Mouse (Mus musculus) cerebellum, adult 9-11 months (tissue): Measurements from ENCODE around the gene Fbn1.
"Not testable (repeated sequence)": the region's sequence is repeated elsewhere in the genome, so short reads cannot be mapped to it uniquely, and the experiment has no call there.

Experiments
- DNase-seq: peaks from one replicate; pipeline ENCODE4 v3.0.0; 2022

Gene Fbn1

GRCm38 (mm10) chr2:125285777-125286176 lies 222.0 kb downstream of the Fbn1 start:
- DNase-seq: no peak

- no peak for DNase-seq
Measured at GRCm38 (mm10) chr2:125282334-125283206, 225.2 kb downstream of the Fbn1 start.

- not testable (repeated sequence) for DNase-seq
Measured at GRCm38 (mm10) chr2:125279995-125280394, 227.8 kb downstream of the Fbn1 start.

GRCm38 (mm10) chr2:125278474-125278873 lies 229.3 kb downstream of the Fbn1 start:
- DNase-seq: no peak

- no peak for DNase-seq
Measured at GRCm38 (mm10) chr2:125276692-125277091, 231.1 kb downstream of the Fbn1 start.

- no peak for DNase-seq
Measured at GRCm38 (mm10) chr2:125275617-125276016, 232.2 kb downstream of the Fbn1 start.

- no peak for DNase-seq
Measured at GRCm38 (mm10) chr2:125268876-125269275, 238.9 kb downstream of the Fbn1 start.

- no peak for DNase-seq
Measured at GRCm38 (mm10) chr2:125263753-125264152, 244.0 kb downstream of the Fbn1 start.

- DNase-seq: no peak
Measured at GRCm38 (mm10) chr2:125263056-125263455, 244.7 kb downstream of the Fbn1 start.

- DNase-seq: no peak
Measured at GRCm38 (mm10) chr2:125260326-125260725, 247.5 kb downstream of the Fbn1 start.

- DNase-seq: no peak
Measured at GRCm38 (mm10) chr2:125259230-125260120, 248.3 kb downstream of the Fbn1 start.

- no peak for DNase-seq
Measured at GRCm38 (mm10) chr2:125255886-125256285, 251.9 kb downstream of the Fbn1 start.

GRCm38 (mm10) chr2:125254630-125255029 lies 253.2 kb downstream of the Fbn1 start:
- DNase-seq: no peak

GRCm38 (mm10) chr2:125253699-125254098 lies 254.1 kb downstream of the Fbn1 start:
- DNase-seq: no peak

GRCm38 (mm10) chr2:125252275-125252674 lies 255.5 kb downstream of the Fbn1 start:
- DNase-seq: peak; percentile 30

- DNase-seq: no peak
Measured at GRCm38 (mm10) chr2:125251781-125252180, 256.0 kb downstream of the Fbn1 start.
